Comparison of ENCODE assay signal across 27 mouse cellular contexts in the genomic region with DNA sequence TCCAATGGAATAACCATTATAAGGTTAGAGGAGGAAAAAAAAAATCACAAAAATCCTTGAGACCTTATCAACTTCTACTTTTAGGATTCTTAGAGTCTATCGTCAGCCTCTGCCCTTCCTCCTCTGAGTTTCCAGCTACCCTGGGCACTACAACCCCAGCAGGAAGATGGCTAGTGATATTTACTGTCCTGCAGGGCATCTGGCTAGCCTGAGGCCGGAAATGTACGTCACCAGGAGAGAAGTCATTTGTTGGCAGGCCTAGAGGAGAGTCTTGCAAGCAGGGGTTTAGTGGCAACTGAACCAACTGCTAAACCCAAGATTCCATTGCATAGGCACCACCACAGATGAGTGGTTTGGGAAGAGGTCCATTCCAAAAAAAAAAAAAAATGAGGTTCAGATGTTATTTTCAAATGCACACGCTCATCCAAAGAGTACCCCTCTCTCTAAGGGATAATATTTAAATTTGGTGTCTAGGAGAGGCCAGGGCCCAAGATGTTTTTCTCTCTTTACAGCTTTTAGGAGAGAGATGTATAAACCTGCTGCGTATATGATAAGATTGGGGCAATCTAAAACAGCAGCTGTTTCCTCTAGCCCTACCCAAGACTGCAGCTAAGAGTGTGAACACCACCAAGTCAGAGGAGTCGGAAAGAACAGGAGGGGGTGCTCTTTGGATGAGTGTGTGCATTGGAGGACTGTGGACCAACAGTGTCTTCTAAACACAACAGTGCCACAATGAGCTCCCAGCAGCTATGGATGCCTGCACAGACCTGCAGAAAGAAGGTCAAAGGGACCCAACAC.
DNase-seq lines count a peak whose midpoint lies in the region; ATAC-seq lines count a peak whose summit lies in the region.
"Had no signal": no experiment of that assay in that cellular context is flagged by ENCODE, and none has a peak within 500 bp of the region (broad histone marks: within the 10 kb centered on the region; RNA-seq: fewer than 3 reads in every experiment).

No protein-coding gene starts in this region.

- WGBS in heart, embryonic 16.5 days: 70% methylated on average over 6 of the region's 6 CpGs

- no peak overlapping the region for H3K4me2 ChIP-seq in heart, embryonic 16.5 days (ENCODE audit: low read depth, low read length)
- H3K4me2 ChIP-seq: embryonic facial prominence, embryonic 12.5 days; embryonic facial prominence, embryonic 15.5 days; heart, embryonic 11.5 days; hindbrain, embryonic 12.5 days; hindbrain, embryonic 15.5 days had no signal

- DNase-seq in heart, adult 11 months: peak; percentile 53
- no peak for DNase-seq in heart, postnatal 10 days
- DNase-seq in heart, adult 8-10 months (ENCODE audit: low spot score): no peak
- DNase-seq in 416B (ENCODE audit: low read depth): peak; percentile 67
- no peak for DNase-seq in ovary, postnatal 10 days (ENCODE audit: low spot score)
- DNase-seq: adrenal gland, adult 2 months; adrenal gland, postnatal 14 days; B cell, adult 2 months; cerebellum, adult 11 months; cerebellum, adult 2 months; cerebellum, adult 9-11 months; cerebellum, postnatal 25 days; forebrain, postnatal 0 days; gastrocnemius, adult 2 months; gastrocnemius, postnatal 14 days; heart, adult 18-20 months; heart, postnatal 4 days had no signal

- no peak overlapping the region for H3K4me3 ChIP-seq in heart, embryonic 16.5 days (ENCODE audit: low read length)
- H3K4me3 ChIP-seq: embryonic facial prominence, embryonic 12.5 days; embryonic facial prominence, embryonic 15.5 days; gastrocnemius, adult 2 months; hindbrain, embryonic 12.5 days; hindbrain, embryonic 15.5 days had no signal

- 0 out of 2 replicates have a peak, but pooled peaks have one; percentile 45 for ATAC-seq in heart, embryonic 16.5 days (replicated peaks; ENCODE audit: extremely low read depth, insufficient read depth, low FRiP score)
- ATAC-seq: forebrain, embryonic 14.5 days; forebrain, postnatal 0 days; intestine, postnatal 0 days had no signal

- no peaks in the 10 kb centered on the region for H3K9me3 ChIP-seq in heart, embryonic 16.5 days (replicated peaks; ENCODE audit: control insufficient read depth, low read length)
- H3K9me3 ChIP-seq: embryonic facial prominence, embryonic 12.5 days; G1E; hindbrain, embryonic 12.5 days; hindbrain, embryonic 15.5 days had no signal

- no peaks in the 10 kb centered on the region for H3K4me1 ChIP-seq in heart, embryonic 16.5 days (ENCODE audit: control insufficient read depth, insufficient read depth, low read length)

- H3K36me3 ChIP-seq in heart, embryonic 16.5 days (ENCODE audit: control insufficient read depth, insufficient read depth): no peaks in the 10 kb centered on the region
- H3K36me3 ChIP-seq: embryonic facial prominence, embryonic 12.5 days; embryonic facial prominence, embryonic 15.5 days; G1E; hindbrain, embryonic 15.5 days had no signal

- intact Hi-C loops in heart, postnatal 10 days (cut with DNase I): no loop called here

- H3K27ac ChIP-seq in heart, embryonic 16.5 days (ENCODE audit: low read length): no peak overlapping the region
- H3K27ac ChIP-seq: embryonic facial prominence, embryonic 12.5 days; embryonic facial prominence, embryonic 15.5 days; gastrocnemius, adult 2 months; hindbrain, embryonic 15.5 days had no signal

- H3K27me3 ChIP-seq in heart, embryonic 16.5 days (ENCODE audit: control insufficient read depth, insufficient read depth, low read length): no peaks in the 10 kb centered on the region
- H3K27me3 ChIP-seq: CH12.LX; embryonic facial prominence, embryonic 12.5 days; embryonic facial prominence, embryonic 15.5 days; hindbrain, embryonic 12.5 days; hindbrain, embryonic 15.5 days had no signal

- no peak overlapping the region for H3K9ac ChIP-seq in heart, embryonic 16.5 days (ENCODE audit: low read length)
- H3K9ac ChIP-seq: embryonic facial prominence, embryonic 12.5 days; embryonic facial prominence, embryonic 15.5 days; forebrain, postnatal 0 days; hindbrain, embryonic 12.5 days; hindbrain, embryonic 15.5 days had no signal

Comparison
In these comparisons a context has a peak if more than half of its experiments do, and no peak if none do; other contexts are left out.
1. DNase-seq: peak in heart, adult 11 months (single experiment) and 416B (single experiment); none in heart, postnatal 10 days (0 of 2), heart, adult 8-10 months (single experiment) and ovary, postnatal 10 days (single experiment).